Mouse (Mus musculus) testis, adult 2 months (tissue): Measurements from ENCODE around the gene Apln.

Source experiments
- CTCF ChIP-seq: fragments of 200-500 bp; IDR thresholded peaks from 2 replicates; pipeline ENCODE4 v1.5.1; 2012; ENCODE audit warnings: low read depth, mild to moderate bottlenecking, inconsistent platforms, low read length, moderate library complexity; ENCODE audit not compliant: control insufficient read depth, insufficient read depth, insufficient replicate concordance
- POLR2A ChIP-seq: fragments of 200-500 bp; IDR thresholded peaks from 2 replicates; pipeline ENCODE4 v1.6.1; 2012; ENCODE audit warnings: low read depth, mild to moderate bottlenecking, inconsistent platforms, low read length, moderate library complexity; ENCODE audit not compliant: control insufficient read depth

GRCm38 (mm10) chrX:48074691-48075090 lies 40.0 kb upstream of the Apln start:
- TF ChIP-seq CTCF (no peak), POLR2A (no peak)
